Comparison of ENCODE assay signal across 21 mouse cellular contexts in the genomic region with DNA sequence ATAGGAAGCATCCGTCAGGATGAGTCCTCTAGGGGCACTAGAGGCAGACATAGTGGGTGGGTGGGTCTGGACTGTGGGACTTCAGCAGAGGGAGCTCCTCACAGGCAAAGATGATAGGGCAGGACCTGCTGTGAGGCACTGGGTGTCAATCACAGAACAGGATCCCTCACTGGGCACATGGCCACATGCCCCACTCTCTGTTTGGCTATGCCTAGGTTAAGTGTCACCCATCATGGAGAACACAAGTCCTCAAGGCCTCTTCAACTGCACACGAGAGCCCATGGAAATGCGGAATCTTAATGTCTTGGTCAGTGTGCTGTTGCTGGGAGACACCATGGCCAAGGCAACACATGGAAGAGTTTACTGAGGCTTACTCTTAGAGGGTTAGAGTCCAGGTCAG. TPM values are rescaled to one million over a fixed set of nuclear protein-coding genes. Genes with fewer than 3 reads are reported as not detected.
A peak's percentile ranks its signal among the peaks of the same experiment; 100 is the strongest.
DNase-seq lines count a peak whose midpoint lies in the region; ATAC-seq and TF ChIP-seq lines count a peak whose summit lies in the region.
"Had no signal": no experiment of that assay in that cellular context is flagged by ENCODE, and none has a peak within 500 bp of the region (broad histone marks: within the 10 kb centered on the region; RNA-seq: fewer than 3 reads in every experiment).

No protein-coding gene starts in this region.

- intact Hi-C loops in heart, postnatal 36 days (cut with DNase I), result no loop called here

- peak overlapping the region; percentile 87; the same call in 1 of the 2 replicates for H3K27ac ChIP-seq in heart, embryonic 10.5 days
- 0 out of 2 replicates have a peak overlapping the region, but pooled peaks have one; percentile 88 for H3K27ac ChIP-seq in heart, postnatal 0 days (ENCODE audit: low read depth)
- H3K27ac ChIP-seq in liver, embryonic 13.5 days, result peak overlapping the region; percentile 50; the same call in 1 of the 2 replicates
- H3K27ac ChIP-seq in liver, postnatal 0 days (ENCODE audit: low read depth), result no peak overlapping the region
- peak overlapping the region; percentile 90 for H3K27ac ChIP-seq in lung, postnatal 0 days (ENCODE audit: low read length)
- H3K27ac ChIP-seq: embryonic facial prominence, embryonic 15.5 days; forebrain, embryonic 10.5 days; hindbrain, embryonic 10.5 days; hindbrain, embryonic 14.5 days had no signal

- no peak overlapping the region for H3K4me3 ChIP-seq in heart, embryonic 10.5 days
- H3K4me3 ChIP-seq in heart, postnatal 0 days (ENCODE audit: low read depth, low read length), result no peak overlapping the region
- H3K4me3 ChIP-seq in liver, embryonic 13.5 days (replicated peaks), result no peak overlapping the region
- H3K4me3 ChIP-seq in liver, postnatal 0 days (ENCODE audit: low read depth, low read length), result no peak overlapping the region
- H3K4me3 ChIP-seq in lung, postnatal 0 days (ENCODE audit: low read depth, low read length), result no peak overlapping the region
- H3K4me3 ChIP-seq: embryonic facial prominence, embryonic 15.5 days; erythroblast, embryonic 14.5 days; forebrain, embryonic 10.5 days; hindbrain, embryonic 10.5 days had no signal

- no peak overlapping the region for H3K4me2 ChIP-seq in heart, postnatal 0 days (ENCODE audit: low read depth, low read length)
- H3K4me2 ChIP-seq in liver, embryonic 13.5 days, result no peak overlapping the region
- H3K4me2 ChIP-seq in liver, postnatal 0 days (ENCODE audit: low read depth, low read length), result no peak overlapping the region
- no peak overlapping the region for H3K4me2 ChIP-seq in lung, postnatal 0 days (replicated peaks; ENCODE audit: low read depth, low read length)
- H3K4me2 ChIP-seq: embryonic facial prominence, embryonic 15.5 days; hindbrain, embryonic 14.5 days had no signal

- DNase-seq in heart, embryonic 10.5 days (ENCODE audit: low spot score), result no peak
- DNase-seq in heart, adult 8-10 months (ENCODE audit: low spot score), result no peak
- no peak for DNase-seq in heart, postnatal 0 days (ENCODE audit: low spot score)
- DNase-seq in heart, postnatal 36 days, result no peak
- DNase-seq in liver, embryonic 13.5 days, result no peak
- no peak for DNase-seq in liver, postnatal 0 days
- peak; percentile 45 for DNase-seq in lung, postnatal 0 days (ENCODE audit: low spot score)
- no peak for DNase-seq in lung, postnatal 10 days
- DNase-seq: adrenal gland, postnatal 10 days; cerebellum, adult 11 months; cerebellum, adult 8-10 months; cerebellum, postnatal 14 days; embryo, embryonic 11 days; gastrocnemius, postnatal 10 days; heart, postnatal 14 days had no signal

- peaks cover 21% of the 10 kb centered on the region for H3K36me3 ChIP-seq in heart, embryonic 10.5 days
- no peaks in the 10 kb centered on the region for H3K36me3 ChIP-seq in heart, postnatal 0 days (replicated peaks; ENCODE audit: control insufficient read depth, insufficient read depth, low read length)
- peaks cover 49% of the 10 kb centered on the region for H3K36me3 ChIP-seq in liver, embryonic 13.5 days
- H3K36me3 ChIP-seq in liver, postnatal 0 days (replicated peaks; ENCODE audit: insufficient read depth, low read length), result no peaks in the 10 kb centered on the region; the same call in 1 of the 2 replicates
- H3K36me3 ChIP-seq in lung, postnatal 0 days (ENCODE audit: insufficient read depth, low read length), result no peaks in the 10 kb centered on the region
- H3K36me3 ChIP-seq: embryonic facial prominence, embryonic 15.5 days; forebrain, embryonic 10.5 days; hindbrain, embryonic 10.5 days had no signal

- no peaks in the 10 kb centered on the region for H3K9me3 ChIP-seq in heart, embryonic 10.5 days
- no peaks in the 10 kb centered on the region for H3K9me3 ChIP-seq in heart, postnatal 0 days (replicated peaks; ENCODE audit: control insufficient read depth, low read length)
- H3K9me3 ChIP-seq in liver, embryonic 13.5 days (replicated peaks), result no peaks in the 10 kb centered on the region
- H3K9me3 ChIP-seq in liver, postnatal 0 days (ENCODE audit: low read length), result no peaks in the 10 kb centered on the region
- no peaks in the 10 kb centered on the region for H3K9me3 ChIP-seq in lung, postnatal 0 days (ENCODE audit: low read length)
- H3K9me3 ChIP-seq: embryonic facial prominence, embryonic 15.5 days; hindbrain, embryonic 10.5 days had no signal

- no peaks in the 10 kb centered on the region for H3K27me3 ChIP-seq in heart, embryonic 10.5 days (ENCODE audit: insufficient read depth, poor library complexity, severe bottlenecking)
- H3K27me3 ChIP-seq in heart, postnatal 0 days (ENCODE audit: control insufficient read depth, insufficient read depth, low read length), result no peaks in the 10 kb centered on the region
- H3K27me3 ChIP-seq in liver, embryonic 13.5 days, result no peaks in the 10 kb centered on the region
- no peaks in the 10 kb centered on the region for H3K27me3 ChIP-seq in liver, postnatal 0 days (ENCODE audit: insufficient read depth, low read length)
- H3K27me3 ChIP-seq in lung, postnatal 0 days (replicated peaks; ENCODE audit: insufficient read depth, low read length), result no peaks in the 10 kb centered on the region
- H3K27me3 ChIP-seq: embryonic facial prominence, embryonic 15.5 days had no signal

- TF ChIP-seq CTCF in heart, postnatal 0 days (IDR thresholded peaks at IDR 0.05; ENCODE audit: low read depth), result no peak
- no peak for TF ChIP-seq CTCF in liver, postnatal 0 days (IDR thresholded peaks at IDR 0.05; ENCODE audit: low read depth)
- TF ChIP-seq CTCF in lung, postnatal 0 days (IDR thresholded peaks at IDR 0.05), result peak; percentile 18; the same call in 1 of the 2 replicates

- no peak for ATAC-seq in heart, postnatal 0 days (ENCODE audit: insufficient read depth, low read depth)
- ATAC-seq in liver, embryonic 13.5 days (ENCODE audit: low read depth), result no peak
- no peak for ATAC-seq in liver, postnatal 0 days
- ATAC-seq in lung, postnatal 0 days, result no peak
- ATAC-seq: forebrain, embryonic 14.5 days had no signal

- no peak overlapping the region for H3K9ac ChIP-seq in heart, postnatal 0 days (replicated peaks; ENCODE audit: low read depth, low read length)
- H3K9ac ChIP-seq in liver, embryonic 13.5 days, result no peak overlapping the region
- H3K9ac ChIP-seq in liver, postnatal 0 days (replicated peaks), result no peak overlapping the region
- no peak overlapping the region for H3K9ac ChIP-seq in lung, postnatal 0 days (replicated peaks; ENCODE audit: low read depth)
- H3K9ac ChIP-seq: embryonic facial prominence, embryonic 15.5 days; hindbrain, embryonic 14.5 days had no signal

- no peak for TF ChIP-seq EP300 in heart, postnatal 0 days (IDR thresholded peaks at IDR 0.05; ENCODE audit: low read depth)
- no peak for TF ChIP-seq EP300 in liver, postnatal 0 days (IDR thresholded peaks at IDR 0.05; ENCODE audit: low read depth)
- no peak for TF ChIP-seq EP300 in lung, postnatal 0 days (IDR thresholded peaks at IDR 0.05)

- 86% methylated on average over 3 of the region's 3 CpGs for WGBS in heart, embryonic 10.5 days
- 94% methylated on average over 3 of the region's 3 CpGs for WGBS in heart, postnatal 0 days
- 84% methylated on average over 3 of the region's 3 CpGs for WGBS in liver, embryonic 13.5 days (ENCODE audit: insufficient replicate concordance)
- WGBS in liver, postnatal 0 days (ENCODE audit: insufficient replicate concordance), result 99% methylated on average over 3 of the region's 3 CpGs
- WGBS in lung, postnatal 0 days, result 87% methylated on average over 3 of the region's 3 CpGs

- peaks cover 87% of the 10 kb centered on the region for H3K4me1 ChIP-seq in heart, embryonic 10.5 days
- H3K4me1 ChIP-seq in heart, postnatal 0 days (ENCODE audit: control insufficient read depth, insufficient read depth), result peaks cover 50% of the 10 kb centered on the region
- H3K4me1 ChIP-seq in liver, embryonic 13.5 days (replicated peaks), result peaks cover 94% of the 10 kb centered on the region
- H3K4me1 ChIP-seq in liver, postnatal 0 days (ENCODE audit: insufficient read depth), result peaks cover 42% of the 10 kb centered on the region
- H3K4me1 ChIP-seq in lung, postnatal 0 days (ENCODE audit: insufficient read depth, low read depth, low read length), result peaks cover 57% of the 10 kb centered on the region

RNA-seq across cellular contexts. Expression of gene Piezo1, which starts 23.2 kb away (rescaled TPM):
- 23.7 and 29.3 TPM in 2 replicates for polyA plus RNA-seq in heart, embryonic 10.5 days (2016; fragmentation: Nextera tagmentation; extraction: Ambion mirVana)
- total RNA-seq in heart, adult 8-10 months (2022), result 10 to 100 TPM; 13.2 to 17.4 (median 13.7) TPM
- total RNA-seq in heart, postnatal 0 days (2014; rRNA removed; ENCODE audit: low replicate concordance), result 87.0 and 92.7 TPM in 2 replicates
- 8.0 and 10.1 TPM in 2 replicates for polyA plus RNA-seq in heart, postnatal 0 days (2015; fragmentation: Nextera tagmentation; extraction: Ambion mirVana)
- total RNA-seq in heart, postnatal 36 days (2021), result 10 to 100 TPM; 18.8 to 21.6 TPM
- polyA plus RNA-seq in liver, embryonic 13.5 days (2015; fragmentation: Nextera tagmentation; extraction: Ambion mirVana), result 13.9 and 14.2 TPM in 2 replicates
- polyA plus RNA-seq in liver, postnatal 0 days (2015; fragmentation: Nextera tagmentation; extraction: Ambion mirVana), result 2.6 and 3.4 TPM in 2 replicates
- polyA plus RNA-seq in lung, postnatal 0 days (2015; fragmentation: Nextera tagmentation; extraction: Ambion mirVana), result 27.3 and 31.3 TPM in 2 replicates

RNA-seq across cellular contexts. Expression of gene Cdt1, which starts 39.9 kb away (rescaled TPM):
- polyA plus RNA-seq in heart, embryonic 10.5 days (2016; fragmentation: Nextera tagmentation; extraction: Ambion mirVana), result 47.6 TPM in 2 replicates
- 1 to 10 TPM; 1.9 to 2.4 (median 2.2) TPM for total RNA-seq in heart, adult 8-10 months (2022)
- 27.5 and 52.3 TPM in 2 replicates for total RNA-seq in heart, postnatal 0 days (2014; rRNA removed; ENCODE audit: low replicate concordance)
- polyA plus RNA-seq in heart, postnatal 0 days (2015; fragmentation: Nextera tagmentation; extraction: Ambion mirVana), result 9.9 and 10.0 TPM in 2 replicates
- 1 to 10 TPM; 2.4 to 2.5 TPM for total RNA-seq in heart, postnatal 36 days (2021)
- 60.6 and 64.3 TPM in 2 replicates for polyA plus RNA-seq in liver, embryonic 13.5 days (2015; fragmentation: Nextera tagmentation; extraction: Ambion mirVana)
- polyA plus RNA-seq in liver, postnatal 0 days (2015; fragmentation: Nextera tagmentation; extraction: Ambion mirVana), result 19.8 and 23.7 TPM in 2 replicates
- polyA plus RNA-seq in lung, postnatal 0 days (2015; fragmentation: Nextera tagmentation; extraction: Ambion mirVana), result 7.4 and 7.7 TPM in 2 replicates

RNA-seq across cellular contexts. Expression of gene Aprt, which starts 48.8 kb away (rescaled TPM):
- polyA plus RNA-seq in heart, embryonic 10.5 days (2016; fragmentation: Nextera tagmentation; extraction: Ambion mirVana), result 318 and 361 TPM in 2 replicates
- 10 to 100 TPM; 39.5 to 50.6 (median 44.3) TPM for total RNA-seq in heart, adult 8-10 months (2022)
- 106 and 112 TPM in 2 replicates for total RNA-seq in heart, postnatal 0 days (2014; rRNA removed; ENCODE audit: low replicate concordance)
- polyA plus RNA-seq in heart, postnatal 0 days (2015; fragmentation: Nextera tagmentation; extraction: Ambion mirVana), result 104 and 119 TPM in 2 replicates
- total RNA-seq in heart, postnatal 36 days (2021), result 10 to 100 TPM; 29.8 to 38.9 TPM
- polyA plus RNA-seq in liver, embryonic 13.5 days (2015; fragmentation: Nextera tagmentation; extraction: Ambion mirVana), result 198 and 218 TPM in 2 replicates
- 223 and 249 TPM in 2 replicates for polyA plus RNA-seq in liver, postnatal 0 days (2015; fragmentation: Nextera tagmentation; extraction: Ambion mirVana)
- polyA plus RNA-seq in lung, postnatal 0 days (2015; fragmentation: Nextera tagmentation; extraction: Ambion mirVana), result 203 and 206 TPM in 2 replicates

RNA-seq across cellular contexts. Expression of gene Ctu2, which starts 52.0 kb away (rescaled TPM):
- 40.5 and 45.9 TPM in 2 replicates for polyA plus RNA-seq in heart, embryonic 10.5 days (2016; fragmentation: Nextera tagmentation; extraction: Ambion mirVana)
- total RNA-seq in heart, adult 8-10 months (2022), result 10 to 100 TPM in 1 of 4 experiments, 1 to 10 TPM in 3; 5.0 to 12.4 (median 7.7) TPM
- 19.5 and 28.4 TPM in 2 replicates for total RNA-seq in heart, postnatal 0 days (2014; rRNA removed; ENCODE audit: low replicate concordance)
- polyA plus RNA-seq in heart, postnatal 0 days (2015; fragmentation: Nextera tagmentation; extraction: Ambion mirVana), result 20.9 and 24.3 TPM in 2 replicates
- total RNA-seq in heart, postnatal 36 days (2021), result 10 to 100 TPM in 1 of 2 experiments, 1 to 10 TPM in 1; 7.1 to 10.7 TPM
- 26.7 and 29.3 TPM in 2 replicates for polyA plus RNA-seq in liver, embryonic 13.5 days (2015; fragmentation: Nextera tagmentation; extraction: Ambion mirVana)
- 17.8 and 20.9 TPM in 2 replicates for polyA plus RNA-seq in liver, postnatal 0 days (2015; fragmentation: Nextera tagmentation; extraction: Ambion mirVana)
- polyA plus RNA-seq in lung, postnatal 0 days (2015; fragmentation: Nextera tagmentation; extraction: Ambion mirVana), result 21.2 and 25.9 TPM in 2 replicates

RNA-seq across cellular contexts. Expression of gene Rnf166, which starts 52.1 kb away (rescaled TPM):
- polyA plus RNA-seq in heart, embryonic 10.5 days (2016; fragmentation: Nextera tagmentation; extraction: Ambion mirVana), result 37.1 and 38.8 TPM in 2 replicates
- total RNA-seq in heart, adult 8-10 months (2022), result 10 to 100 TPM; 38.4 to 68.1 (median 57.1) TPM
- 39.7 and 42.7 TPM in 2 replicates for total RNA-seq in heart, postnatal 0 days (2014; rRNA removed; ENCODE audit: low replicate concordance)
- 39.4 and 45.9 TPM in 2 replicates for polyA plus RNA-seq in heart, postnatal 0 days (2015; fragmentation: Nextera tagmentation; extraction: Ambion mirVana)
- total RNA-seq in heart, postnatal 36 days (2021), result 10 to 100 TPM; 37.3 to 40.0 TPM
- 12.2 and 13.7 TPM in 2 replicates for polyA plus RNA-seq in liver, embryonic 13.5 days (2015; fragmentation: Nextera tagmentation; extraction: Ambion mirVana)
- polyA plus RNA-seq in liver, postnatal 0 days (2015; fragmentation: Nextera tagmentation; extraction: Ambion mirVana), result 18.5 and 18.9 TPM in 2 replicates
- 49.4 and 52.7 TPM in 2 replicates for polyA plus RNA-seq in lung, postnatal 0 days (2015; fragmentation: Nextera tagmentation; extraction: Ambion mirVana)
